Mouse (Mus musculus) lung, embryonic 15.5 days (tissue): ENCODE data around the gene Syna. TPM values are rescaled to one million over a fixed set of nuclear protein-coding genes. Genes with fewer than 3 reads are reported as not detected.

Source experiments
- ATAC-seq: fragments of 200-750 bp; cut with Nextera tagmentation; 2 replicates; pipeline ENCODE4 v1.8.0; 2017; ENCODE audit warnings: moderate number of reproducible peaks, borderline replicate concordance; ENCODE audit not compliant: low FRiP score, low TSS enrichment; ENCODE audit errors: extremely low read depth
- H3K27ac ChIP-seq: fragments of 300-500 bp; sonication (generic); 2 replicates; pipeline ENCODE4 v1.5.1; 2015; ENCODE audit warnings: moderate library complexity, mild to moderate bottlenecking, inconsistent platforms
- H3K27me3 ChIP-seq: fragments of 300-500 bp; sonication (generic); 2 replicates; pipeline ENCODE4 v1.6.1; 2015; ENCODE audit warnings: inconsistent platforms
- H3K36me3 ChIP-seq: fragments of 300-500 bp; sonication (generic); 2 replicates; pipeline ENCODE4 v1.6.1; 2015; ENCODE audit warnings: inconsistent platforms
- H3K4me1 ChIP-seq: fragments of 300-500 bp; sonication (generic); 2 replicates; pipeline ENCODE4 v1.6.1; 2015; ENCODE audit warnings: inconsistent platforms
- H3K4me2 ChIP-seq: fragments of 300-500 bp; sonication (generic); 2 replicates; pipeline ENCODE4 v1.6.1; 2015; ENCODE audit warnings: inconsistent platforms, mild to moderate bottlenecking, moderate library complexity
- H3K4me3 ChIP-seq: fragments of 300-500 bp; sonication (generic); 2 replicates; pipeline ENCODE4 v1.5.1; 2015; ENCODE audit warnings: mild to moderate bottlenecking, inconsistent platforms
- H3K9ac ChIP-seq: fragments of 300-500 bp; sonication (generic); 2 replicates; pipeline ENCODE4 v1.6.1; 2015; ENCODE audit warnings: inconsistent platforms
- H3K9me3 ChIP-seq: fragments of 300-500 bp; sonication (generic); 2 replicates; pipeline ENCODE4 v1.6.1; 2016; ENCODE audit warnings: inconsistent platforms
- WGBS: fragments of 180-500 bp; shearing (Covaris S2); methylation state at CpG from one replicate; pipeline ENCODE4 v1.1.7; 2015; 5-methylcytosine and 5-hydroxymethylcytosine counted together
- polyA plus RNA-seq: library from polyadenylated mRNA; unstranded; fragments of >200 nt; fragmentation: Nextera tagmentation; extraction: Ambion mirVana; gene quantifications from 2 replicates; pipeline ENCODE4 v1.2.1, GENCODE M21; 2015

Syna gene
- polyA plus RNA-seq, 1 experiment from 2014 or later, result 0.19 TPM

- Histone ChIP-seq H3K27ac (no peak overlapping the region), H3K4me2 (no peak overlapping the region), H3K4me1 (peaks cover 9% of the 10 kb centered on the region), H3K36me3 (no peaks in the 10 kb centered on the region), H3K9ac (no peak overlapping the region), H3K4me3 (no peak overlapping the region), H3K27me3 (no peaks in the 10 kb centered on the region), H3K9me3 (no peaks in the 10 kb centered on the region)
- 83% methylated on average over 6 of the region's 6 CpGs for WGBS
- ATAC-seq, result no peak
Observed at GRCm38 (mm10) chr5:134565696-134566095, 5.7 kb upstream of the Syna start.

- no peaks in the 10 kb centered on the region for H3K27me3 ChIP-seq
- no peaks in the 10 kb centered on the region for H3K36me3 ChIP-seq
- H3K4me2 ChIP-seq, result no peak overlapping the region
- no peaks in the 10 kb centered on the region for H3K9me3 ChIP-seq
- ATAC-seq, result no peak
- no peak overlapping the region for H3K9ac ChIP-seq
- peaks cover 7% of the 10 kb centered on the region for H3K4me1 ChIP-seq
- no peak overlapping the region for H3K4me3 ChIP-seq
- no peak overlapping the region for H3K27ac ChIP-seq
- 96% methylated on average over 2 of the region's 2 CpGs for WGBS
Observed at GRCm38 (mm10) chr5:134564272-134564671, 4.3 kb upstream of the Syna start.

GRCm38 (mm10) chr5:134560450-134561171 is 640 bp upstream of the Syna start:
- Histone ChIP-seq H3K27ac (no peak overlapping the region), H3K9ac (no peak overlapping the region), H3K4me1 (peaks cover 6% of the 10 kb centered on the region), H3K4me2 (no peak overlapping the region), H3K9me3 (no peaks in the 10 kb centered on the region), H3K27me3 (no peaks in the 10 kb centered on the region), H3K4me3 (no peak overlapping the region), H3K36me3 (no peaks in the 10 kb centered on the region)
- ATAC-seq, result no peak
- WGBS, result 74% methylated on average over 16 of the region's 16 CpGs

GRCm38 (mm10) chr5:134555463-134556164 is 4.4 kb downstream of the Syna start:
- peak; percentile 15; the same call in 1 of the 2 replicates for ATAC-seq

GRCm38 (mm10) chr5:134553951-134554546 is 5.9 kb downstream of the Syna start:
- H3K27me3 ChIP-seq, result no peaks in the 10 kb centered on the region
- no peak overlapping the region for H3K4me3 ChIP-seq
- ATAC-seq, result no peak
- 82% methylated on average over 5 of the region's 5 CpGs for WGBS
- H3K27ac ChIP-seq, result no peak overlapping the region
- H3K36me3 ChIP-seq, result no peaks in the 10 kb centered on the region
- no peak overlapping the region for H3K9ac ChIP-seq
- H3K4me1 ChIP-seq, result peaks cover 46% of the 10 kb centered on the region
- no peaks in the 10 kb centered on the region for H3K9me3 ChIP-seq
- H3K4me2 ChIP-seq, result no peak overlapping the region

More at GRCm38 (mm10) chr5:134555463-134556164, 4.4 kb downstream of the Syna start:
- Histone ChIP-seq H3K27ac (peak overlapping the region; percentile 41), H3K36me3 (no peaks in the 10 kb centered on the region), H3K4me3 (no peak overlapping the region), H3K4me1 (peaks cover 33% of the 10 kb centered on the region), H3K9me3 (no peaks in the 10 kb centered on the region), H3K27me3 (no peaks in the 10 kb centered on the region), H3K4me2 (peak overlapping the region; percentile 39), H3K9ac (no peak overlapping the region)
- 7% methylated on average over 20 of the region's 20 CpGs for WGBS

- Histone ChIP-seq H3K9me3 (no peaks in the 10 kb centered on the region), H3K36me3 (no peaks in the 10 kb centered on the region), H3K4me2 (peak within 1 kb of the TSS; percentile 91), H3K4me3 (peak within 1 kb of the TSS; percentile 93), H3K4me1 (peaks cover 54% of the 10 kb centered on the region), H3K27me3 (no peaks in the 10 kb centered on the region), H3K27ac (peak within 1 kb of the TSS; percentile 93), H3K9ac (peak within 1 kb of the TSS; percentile 80)
- 1% methylated on average over 61 of the region's 61 CpGs for WGBS
- peak; percentile 92 for ATAC-seq
Observed at GRCm38 (mm10) chr5:134552110-134552972, 7.6 kb downstream of the Syna start, which contains the start of gene Clip2. Clip2 (minus strand) TSS chr5:134552434.

GRCm38 (mm10) chr5:134551233-134552109 is 8.5 kb downstream of the Syna start:
- Histone ChIP-seq H3K4me1 (peaks cover 54% of the 10 kb centered on the region), H3K36me3 (no peaks in the 10 kb centered on the region), H3K27me3 (no peaks in the 10 kb centered on the region), H3K9me3 (no peaks in the 10 kb centered on the region), H3K27ac (peak overlapping the region; percentile 93), H3K4me3 (peak overlapping the region; percentile 93), H3K9ac (peak overlapping the region; percentile 80), H3K4me2 (peak overlapping the region; percentile 91)
- peak; percentile 5 for ATAC-seq
- under 1% methylated on average over 50 of the region's 52 CpGs for WGBS

GRCm38 (mm10) chr5:134550836-134551232 is 9.1 kb downstream of the Syna start:
- no peak for ATAC-seq
- WGBS, result 10% methylated on average over 6 of the region's 6 CpGs
- H3K4me1 ChIP-seq, result peaks cover 56% of the 10 kb centered on the region
- peak overlapping the region; percentile 93 for H3K27ac ChIP-seq
- peak overlapping the region; percentile 93 for H3K4me3 ChIP-seq
- peak overlapping the region; percentile 80 for H3K9ac ChIP-seq
- H3K9me3 ChIP-seq, result no peaks in the 10 kb centered on the region
- H3K4me2 ChIP-seq, result peak overlapping the region; percentile 91
- no peaks in the 10 kb centered on the region for H3K27me3 ChIP-seq
- no peaks in the 10 kb centered on the region for H3K36me3 ChIP-seq

- H3K9ac ChIP-seq, result no peak overlapping the region
- H3K27ac ChIP-seq, result no peak overlapping the region
- peak overlapping the region; percentile 91 for H3K4me2 ChIP-seq
- H3K36me3 ChIP-seq, result no peaks in the 10 kb centered on the region
- ATAC-seq, result no peak
- H3K4me3 ChIP-seq, result no peak overlapping the region
- H3K4me1 ChIP-seq, result peaks cover 52% of the 10 kb centered on the region
- no peaks in the 10 kb centered on the region for H3K9me3 ChIP-seq
- WGBS, result 84% methylated on average over 3 of the region's 3 CpGs
- H3K27me3 ChIP-seq, result no peaks in the 10 kb centered on the region
Observed at GRCm38 (mm10) chr5:134549640-134550168, 10.3 kb downstream of the Syna start.

- no peak for ATAC-seq
- Histone ChIP-seq H3K27me3 (no peaks in the 10 kb centered on the region), H3K27ac (no peak overlapping the region), H3K4me3 (no peak overlapping the region), H3K9me3 (no peaks in the 10 kb centered on the region), H3K4me2 (no peak overlapping the region), H3K4me1 (peaks cover 59% of the 10 kb centered on the region), H3K36me3 (no peaks in the 10 kb centered on the region), H3K9ac (no peak overlapping the region)
- WGBS, result 36% methylated on average over 5 of the region's 5 CpGs
Observed at GRCm38 (mm10) chr5:134548306-134548705, 11.7 kb downstream of the Syna start.
